Mouse (Mus musculus) liver, embryonic 13.5 days (tissue): ENCODE measurements around the gene 1810049J17Rik. TPM values are rescaled to one million over a fixed set of nuclear protein-coding genes. Genes with fewer than 3 reads are reported as not detected.

Experiments used
- ATAC-seq: fragments of 200-750 bp; cut with Nextera tagmentation; 2 replicates; pipeline ENCODE4 v1.8.0; 2017; ENCODE audit warnings: low read depth, mild to moderate bottlenecking, moderate number of reproducible peaks, moderate library complexity
- DNase-seq: peaks from one replicate; pipeline ENCODE4 v3.0.0; 2022
- H3K27ac ChIP-seq: fragments of 300-500 bp; sonication (generic); 2 replicates; pipeline ENCODE4 v1.5.1; 2015; ENCODE audit warnings: moderate library complexity, mild to moderate bottlenecking, inconsistent platforms
- H3K27me3 ChIP-seq: fragments of 300-500 bp; sonication (generic); 2 replicates; pipeline ENCODE4 v1.6.1; 2015; ENCODE audit warnings: mild to moderate bottlenecking, inconsistent platforms
- H3K36me3 ChIP-seq: fragments of 300-500 bp; sonication (generic); 2 replicates; pipeline ENCODE4 v1.6.1; 2015; ENCODE audit warnings: mild to moderate bottlenecking, inconsistent platforms
- H3K4me1 ChIP-seq: fragments of 300-500 bp; sonication (generic); replicated peaks from 2 replicates; pipeline ENCODE4 v1.6.1; 2015; ENCODE audit warnings: inconsistent platforms
- H3K4me2 ChIP-seq: fragments of 300-500 bp; sonication (generic); 2 replicates; pipeline ENCODE4 v1.6.1; 2015; ENCODE audit warnings: inconsistent platforms, mild to moderate bottlenecking, moderate library complexity
- H3K4me3 ChIP-seq: fragments of 300-500 bp; sonication (generic); replicated peaks from 2 replicates; pipeline ENCODE4 v1.5.1; 2015; ENCODE audit warnings: mild to moderate bottlenecking, inconsistent platforms
- H3K9ac ChIP-seq: fragments of 300-500 bp; sonication (generic); 2 replicates; pipeline ENCODE4 v1.6.1; 2015; ENCODE audit warnings: mild to moderate bottlenecking, inconsistent platforms
- H3K9me3 ChIP-seq: fragments of 300-500 bp; sonication (generic); replicated peaks from 2 replicates; pipeline ENCODE4 v1.6.1; 2016; ENCODE audit warnings: inconsistent platforms
- WGBS: fragments of 180-500 bp; shearing (Covaris S2); methylation state at CpG from one replicate; pipeline ENCODE4 v1.1.7; 2015; ENCODE audit not compliant: insufficient replicate concordance; 5-methylcytosine and 5-hydroxymethylcytosine counted together
- polyA plus RNA-seq: library from polyadenylated mRNA; unstranded; fragments of >200 nt; fragmentation: Nextera tagmentation; extraction: Ambion mirVana; gene quantifications from 2 replicates; pipeline ENCODE4 v1.2.1, GENCODE M21; 2015

Gene 1810049J17Rik
- polyA plus RNA-seq, 1 experiment from 2014 or later, result 0.29 TPM

GRCm38 (mm10) chr15:12307114-12307513 is 14.6 kb downstream of the 1810049J17Rik start:
- H3K4me2 ChIP-seq, result peak overlapping the region; percentile 51
- no peak for ATAC-seq
- H3K9ac ChIP-seq, result no peak overlapping the region
- 58% methylated on average over 4 of the region's 4 CpGs for WGBS
- H3K27me3 ChIP-seq, result no peaks in the 10 kb centered on the region
- no peaks in the 10 kb centered on the region for H3K9me3 ChIP-seq
- DNase-seq, result no peak
- peak overlapping the region; percentile 81 for H3K27ac ChIP-seq
- peaks cover 50% of the 10 kb centered on the region for H3K4me1 ChIP-seq
- H3K4me3 ChIP-seq, result no peak overlapping the region
- H3K36me3 ChIP-seq, result no peaks in the 10 kb centered on the region

GRCm38 (mm10) chr15:12306188-12307071 is 15.3 kb downstream of the 1810049J17Rik start:
- 23% methylated on average over 8 of the region's 8 CpGs for WGBS
- DNase-seq (peak; percentile 62), ATAC-seq (peak; percentile 89)
- H3K9ac ChIP-seq, result peak overlapping the region; percentile 45
- H3K9me3 ChIP-seq, result no peaks in the 10 kb centered on the region
- H3K4me2 ChIP-seq, result peak overlapping the region; percentile 51
- no peaks in the 10 kb centered on the region for H3K36me3 ChIP-seq
- no peaks in the 10 kb centered on the region for H3K27me3 ChIP-seq
- H3K4me1 ChIP-seq, result peaks cover 50% of the 10 kb centered on the region
- peak overlapping the region; percentile 81 for H3K27ac ChIP-seq
- H3K4me3 ChIP-seq, result peak overlapping the region; percentile 2; the same call in 1 of the 2 replicates

DNA sequence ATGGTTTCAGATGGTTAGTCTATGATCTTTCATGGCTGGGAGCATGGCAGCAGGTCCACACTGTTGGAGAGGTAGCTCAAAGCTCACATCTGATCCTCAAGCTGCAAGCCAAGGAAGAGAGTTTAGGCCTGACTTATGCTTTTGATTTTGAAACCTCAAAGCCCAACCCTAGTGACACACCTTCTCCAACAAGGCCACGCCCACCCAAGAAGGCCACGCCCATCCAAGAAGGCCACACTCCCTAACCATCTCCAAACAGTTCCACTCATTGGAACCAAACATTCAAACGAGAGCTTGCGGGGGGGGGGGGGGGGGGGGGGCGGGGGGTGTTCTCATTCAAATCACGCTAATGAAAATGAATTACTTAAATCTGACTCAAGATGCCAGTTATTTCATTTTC is 19.9 kb downstream of the 1810049J17Rik start:
- peaks cover 29% of the 10 kb centered on the region for H3K4me1 ChIP-seq
- H3K9ac ChIP-seq, result no peak overlapping the region
- no peaks in the 10 kb centered on the region for H3K27me3 ChIP-seq
- H3K4me2 ChIP-seq, result no peak overlapping the region
- peak; percentile 42 for DNase-seq
- no peaks in the 10 kb centered on the region for H3K36me3 ChIP-seq
- no peaks in the 10 kb centered on the region for H3K9me3 ChIP-seq
- ATAC-seq, result 0 out of 2 replicates have a peak, but pooled peaks have one; percentile 27
- H3K4me3 ChIP-seq, result no peak overlapping the region
- no peak overlapping the region for H3K27ac ChIP-seq
- WGBS, result 54% methylated on average over 5 of the region's 6 CpGs

DNA sequence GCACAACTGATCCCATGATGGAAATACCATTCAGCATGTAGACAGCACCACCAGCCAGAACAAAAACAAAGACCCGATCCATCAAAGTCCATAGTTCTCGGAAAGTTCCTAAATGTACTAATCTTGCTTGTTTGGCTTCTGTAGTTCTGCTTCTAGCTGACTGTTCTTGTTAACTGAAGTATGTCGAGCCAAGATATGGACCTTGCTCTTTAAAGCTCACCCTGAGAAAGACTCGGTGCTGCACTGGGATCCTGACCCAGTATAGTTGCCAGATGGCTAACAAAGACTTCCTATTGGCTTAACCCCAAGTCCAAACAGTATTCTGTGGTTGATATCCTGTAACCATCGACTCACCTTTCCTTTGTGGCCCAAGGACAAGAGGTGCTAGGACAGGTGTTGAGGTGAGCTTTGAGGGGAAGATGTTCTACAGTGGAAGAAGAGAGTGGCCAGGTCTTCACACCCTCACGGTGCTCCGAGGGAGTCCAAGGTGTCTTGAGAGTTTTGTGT is 23.4 kb downstream of the 1810049J17Rik start:
- WGBS, result 71% methylated on average over 7 of the region's 7 CpGs
- Histone ChIP-seq H3K9me3 (no peaks in the 10 kb centered on the region), H3K4me3 (no peak overlapping the region), H3K4me2 (no peak overlapping the region), H3K9ac (no peak overlapping the region), H3K27ac (no peak overlapping the region), H3K36me3 (no peaks in the 10 kb centered on the region), H3K4me1 (peaks cover 6% of the 10 kb centered on the region), H3K27me3 (no peaks in the 10 kb centered on the region)
- DNase-seq (no peak), ATAC-seq (no peak)

DNA sequence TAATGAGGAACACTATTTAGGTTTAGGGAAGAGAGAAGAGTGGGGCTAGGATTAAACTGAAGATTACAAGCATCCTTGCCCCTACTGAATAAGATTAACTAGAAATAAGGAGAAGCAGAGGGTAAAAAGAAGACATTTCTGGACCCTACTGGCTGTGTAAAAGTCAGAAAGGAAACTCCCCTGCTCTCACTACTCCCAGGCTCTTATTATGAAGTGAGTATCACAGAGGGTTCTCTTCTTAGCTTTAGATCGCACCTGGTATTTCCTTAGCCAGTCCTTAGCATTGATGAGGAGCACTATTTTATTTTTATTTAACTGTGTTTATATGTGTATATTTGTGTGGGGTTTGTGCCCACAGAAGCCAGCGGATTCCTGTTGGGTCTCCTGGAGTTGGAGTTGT is 25.5 kb downstream of the 1810049J17Rik start:
- Histone ChIP-seq H3K27me3 (no peaks in the 10 kb centered on the region), H3K27ac (no peak overlapping the region), H3K4me1 (0 out of 2 replicates have a peak, but pooled peaks cover 2% of the 10 kb centered on the region), H3K4me3 (no peak overlapping the region), H3K9me3 (no peaks in the 10 kb centered on the region), H3K36me3 (no peaks in the 10 kb centered on the region), H3K4me2 (no peak overlapping the region), H3K9ac (no peak overlapping the region)
- no peak for DNase-seq
- ATAC-seq, result no peak
- WGBS, result 69% methylated on average over 2 of the region's 2 CpGs

GRCm38 (mm10) chr15:12291757-12292156 is 29.9 kb downstream of the 1810049J17Rik start:
- Histone ChIP-seq H3K4me3 (no peak overlapping the region), H3K4me2 (no peak overlapping the region), H3K27ac (no peak overlapping the region), H3K9ac (no peak overlapping the region), H3K27me3 (no peaks in the 10 kb centered on the region), H3K4me1 (peaks cover 15% of the 10 kb centered on the region), H3K9me3 (no peaks in the 10 kb centered on the region), H3K36me3 (no peaks in the 10 kb centered on the region)
- 49% methylated on average over 2 of the region's 2 CpGs for WGBS
- no peak for DNase-seq
- no peak for ATAC-seq

GRCm38 (mm10) chr15:12290330-12290729 is 31.4 kb downstream of the 1810049J17Rik start:
- Histone ChIP-seq H3K9me3 (no peaks in the 10 kb centered on the region), H3K4me3 (no peak overlapping the region), H3K36me3 (no peaks in the 10 kb centered on the region), H3K9ac (no peak overlapping the region), H3K27me3 (no peaks in the 10 kb centered on the region), H3K4me1 (peaks cover 15% of the 10 kb centered on the region), H3K27ac (no peak overlapping the region), H3K4me2 (no peak overlapping the region)
- no peak for DNase-seq
- peak; percentile 86 for ATAC-seq
- 32% methylated on average over 7 of the region's 7 CpGs for WGBS

- peaks cover 11% of the 10 kb centered on the region for H3K4me1 ChIP-seq
- H3K4me3 ChIP-seq, result no peak overlapping the region
- no peak overlapping the region for H3K4me2 ChIP-seq
- no peak overlapping the region for H3K27ac ChIP-seq
- no peaks in the 10 kb centered on the region for H3K27me3 ChIP-seq
- DNase-seq (no peak), ATAC-seq (no peak)
- H3K9ac ChIP-seq, result no peak overlapping the region
- 65% methylated on average over 5 of the region's 5 CpGs for WGBS
- no peaks in the 10 kb centered on the region for H3K36me3 ChIP-seq
- no peaks in the 10 kb centered on the region for H3K9me3 ChIP-seq
These were observed 36.2 kb downstream of the 1810049J17Rik start for GRCm38 (mm10) chr15:12285535-12285809.

DNA sequence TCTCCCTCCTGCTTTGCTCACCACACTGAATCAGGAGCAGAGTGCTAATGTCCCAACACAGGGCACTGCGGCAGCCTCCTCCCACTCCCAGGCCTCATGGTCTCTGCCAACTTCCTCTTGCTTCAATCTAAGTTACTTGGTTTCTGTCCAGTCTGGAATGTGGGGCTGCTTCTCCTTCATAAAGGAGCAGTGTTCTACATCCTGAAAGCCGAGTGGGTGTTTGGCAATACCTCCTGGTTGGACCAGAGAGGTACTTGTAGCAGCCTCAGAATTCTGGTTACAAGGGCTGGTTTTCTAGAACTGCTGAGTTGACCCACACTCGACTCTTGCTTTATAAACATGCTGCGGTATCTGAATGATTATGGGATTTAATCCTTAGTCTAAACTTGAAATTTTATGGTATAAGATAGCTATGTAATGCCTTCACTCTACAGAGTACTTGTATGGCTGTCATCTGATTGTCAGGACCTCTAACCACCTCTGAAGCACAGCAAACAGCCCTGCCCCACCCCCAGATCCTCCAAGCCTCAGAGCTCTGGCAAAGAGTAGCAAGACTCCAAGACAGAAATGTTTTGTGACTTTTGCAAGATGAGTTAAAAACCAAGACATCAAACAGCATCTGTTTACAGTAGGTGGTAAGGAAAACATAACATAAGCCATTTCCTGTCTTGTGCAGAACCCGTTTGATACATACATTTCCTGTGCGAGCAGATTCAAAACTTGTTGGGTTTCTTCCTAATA is 36.7 kb downstream of the 1810049J17Rik start:
- WGBS, result 65% methylated on average over 6 of the region's 6 CpGs
- peaks cover 6% of the 10 kb centered on the region for H3K4me1 ChIP-seq
- H3K27me3 ChIP-seq, result no peaks in the 10 kb centered on the region
- no peaks in the 10 kb centered on the region for H3K36me3 ChIP-seq
- no peak for DNase-seq
- H3K27ac ChIP-seq, result no peak overlapping the region
- H3K9ac ChIP-seq, result no peak overlapping the region
- no peak overlapping the region for H3K4me3 ChIP-seq
- no peak for ATAC-seq
- H3K9me3 ChIP-seq, result no peaks in the 10 kb centered on the region
- no peak overlapping the region for H3K4me2 ChIP-seq

GRCm38 (mm10) chr15:12279816-12280215 is 41.9 kb downstream of the 1810049J17Rik start:
- no peaks in the 10 kb centered on the region for H3K36me3 ChIP-seq
- no peak for ATAC-seq
- no peak overlapping the region for H3K4me3 ChIP-seq
- H3K4me1 ChIP-seq, result no peaks in the 10 kb centered on the region; the same call in 1 of the 2 replicates
- H3K4me2 ChIP-seq, result no peak overlapping the region
- DNase-seq, result no peak
- H3K27me3 ChIP-seq, result no peaks in the 10 kb centered on the region
- 78% methylated on average over 1 of the region's 1 CpGs for WGBS
- no peaks in the 10 kb centered on the region for H3K9me3 ChIP-seq
- no peak overlapping the region for H3K9ac ChIP-seq
- H3K27ac ChIP-seq, result no peak overlapping the region

GRCm38 (mm10) chr15:12275091-12275623 is 46.5 kb downstream of the 1810049J17Rik start:
- no peak for ATAC-seq
- WGBS, result 49% methylated on average over 4 of the region's 4 CpGs

More at GRCm38 (mm10) chr15:12275091-12275623, 46.5 kb downstream of the 1810049J17Rik start:
- H3K36me3 ChIP-seq, result peaks cover 10% of the 10 kb centered on the region
- DNase-seq, result no peak
- H3K4me2 ChIP-seq, result no peak overlapping the region
- H3K27me3 ChIP-seq, result no peaks in the 10 kb centered on the region
- H3K9ac ChIP-seq, result no peak overlapping the region
- no peak overlapping the region for H3K4me3 ChIP-seq
- peaks cover 24% of the 10 kb centered on the region for H3K4me1 ChIP-seq
- H3K27ac ChIP-seq, result no peak overlapping the region
- H3K9me3 ChIP-seq, result no peaks in the 10 kb centered on the region
